ENCODE assay signal across 20 mouse cellular contexts in the genomic region with DNA sequence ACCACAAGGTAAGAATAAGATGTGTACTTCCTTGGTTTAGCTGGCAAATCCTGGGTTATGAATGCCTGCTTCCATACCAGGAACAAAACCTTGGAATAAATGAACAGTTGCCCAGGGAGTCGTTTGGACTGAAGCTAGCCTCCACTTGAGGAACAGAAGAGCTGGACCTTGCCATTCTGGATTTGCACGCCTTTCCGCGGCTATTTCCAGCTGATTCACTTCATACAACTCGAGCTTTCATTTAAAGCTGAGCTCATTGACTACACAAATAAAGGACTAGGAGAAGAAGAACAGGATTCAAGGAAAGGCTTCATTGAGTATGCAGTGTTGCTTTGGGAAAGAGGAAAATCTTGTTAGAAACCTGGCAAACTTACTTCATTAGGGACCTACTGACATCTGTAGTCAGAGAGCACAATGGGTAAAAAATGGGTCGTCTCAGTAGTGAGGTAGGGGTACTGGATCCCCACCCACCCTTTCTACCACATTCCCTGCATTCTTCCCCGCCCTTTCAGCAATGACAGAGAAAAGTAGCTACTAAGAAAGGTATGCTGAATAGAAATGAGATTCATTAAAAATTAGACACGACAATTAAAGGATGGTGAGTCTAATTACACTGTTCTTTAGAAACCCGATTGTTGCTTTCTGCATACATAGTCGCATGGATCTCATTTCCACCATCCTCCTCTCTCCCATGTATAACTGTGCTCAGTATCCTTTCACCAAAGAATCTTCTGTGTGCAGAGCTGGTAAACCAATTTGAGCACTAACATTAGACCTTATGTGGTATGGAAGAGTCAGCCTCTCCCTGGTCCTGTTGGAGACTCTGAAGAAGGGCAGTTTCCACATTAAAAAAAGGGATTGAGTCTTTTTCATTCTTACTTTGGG. TPM values are rescaled to one million over a fixed set of nuclear protein-coding genes. Genes with fewer than 3 reads are reported as not detected.
A peak's percentile ranks its signal among the peaks of the same experiment; 100 is the strongest.
DNase-seq lines count a peak whose midpoint lies in the region; ATAC-seq and TF ChIP-seq lines count a peak whose summit lies in the region.
"Had no signal": no experiment of that assay in that cellular context is flagged by ENCODE, and none has a peak within 500 bp of the region (broad histone marks: within the 10 kb centered on the region; RNA-seq: fewer than 3 reads in every experiment).

No protein-coding gene starts in this region.

- no peak overlapping the region for H3K4me2 ChIP-seq in midbrain, embryonic 13.5 days (replicated peaks)
- H3K4me2 ChIP-seq in midbrain, embryonic 15.5 days: no peak overlapping the region
- no peak overlapping the region for H3K4me2 ChIP-seq in forebrain, embryonic 12.5 days
- no peak overlapping the region for H3K4me2 ChIP-seq in hindbrain, postnatal 0 days (ENCODE audit: low read depth, low read length)
- H3K4me2 ChIP-seq: intestine, embryonic 15.5 days; liver, embryonic 12.5 days had no signal

- no peaks in the 10 kb centered on the region for H3K27me3 ChIP-seq in midbrain, embryonic 13.5 days
- no peaks in the 10 kb centered on the region for H3K27me3 ChIP-seq in midbrain, embryonic 15.5 days (replicated peaks)
- no peaks in the 10 kb centered on the region for H3K27me3 ChIP-seq in forebrain, embryonic 12.5 days
- no peaks in the 10 kb centered on the region for H3K27me3 ChIP-seq in hindbrain, postnatal 0 days (ENCODE audit: insufficient read depth, low read length)
- H3K27me3 ChIP-seq: intestine, embryonic 15.5 days; liver, embryonic 12.5 days had no signal

- H3K4me1 ChIP-seq in midbrain, embryonic 13.5 days (replicated peaks): peaks cover 12% of the 10 kb centered on the region
- H3K4me1 ChIP-seq in midbrain, embryonic 15.5 days: peaks cover 5% of the 10 kb centered on the region
- H3K4me1 ChIP-seq in forebrain, embryonic 12.5 days: peaks cover 15% of the 10 kb centered on the region
- peaks cover 12% of the 10 kb centered on the region for H3K4me1 ChIP-seq in hindbrain, postnatal 0 days (ENCODE audit: insufficient read depth, low read length)
- H3K4me1 ChIP-seq: intestine, embryonic 15.5 days; liver, embryonic 12.5 days had no signal

- no peak for DNase-seq in frontal cortex, postnatal 36 days (ENCODE audit: low spot score in 2 of 2)
- peak; percentile 50 for DNase-seq in hindbrain, postnatal 0 days (ENCODE audit: low spot score)
- no peak for DNase-seq in heart, adult 18-20 months
- DNase-seq: adrenal gland, postnatal 36 days; cerebellum, postnatal 10 days; gastrocnemius, adult 2 months; heart, postnatal 10 days; layer of hippocampus, postnatal 36 days; retina, postnatal 1 day had no signal

- no peaks in the 10 kb centered on the region for H3K9me3 ChIP-seq in midbrain, embryonic 13.5 days
- no peaks in the 10 kb centered on the region for H3K9me3 ChIP-seq in midbrain, embryonic 15.5 days
- no peaks in the 10 kb centered on the region for H3K9me3 ChIP-seq in forebrain, embryonic 12.5 days
- no peaks in the 10 kb centered on the region for H3K9me3 ChIP-seq in hindbrain, postnatal 0 days (ENCODE audit: low read length)
- H3K9me3 ChIP-seq: intestine, embryonic 15.5 days; limb, embryonic 10.5 days; liver, embryonic 12.5 days had no signal

- no peak for TF ChIP-seq CTCF in hindbrain, postnatal 0 days (IDR thresholded peaks at IDR 0.05; ENCODE audit: low read depth)

- H3K27ac ChIP-seq in midbrain, embryonic 13.5 days: no peak overlapping the region
- no peak overlapping the region for H3K27ac ChIP-seq in midbrain, embryonic 15.5 days
- peak overlapping the region; percentile 57 for H3K27ac ChIP-seq in forebrain, embryonic 12.5 days
- H3K27ac ChIP-seq in hindbrain, postnatal 0 days: peak overlapping the region; percentile 60; the same call in 1 of the 2 replicates
- H3K27ac ChIP-seq: gastrocnemius, adult 2 months; intestine, embryonic 15.5 days; kidney, postnatal 0 days; limb, embryonic 10.5 days; liver, embryonic 12.5 days had no signal

- H3K9ac ChIP-seq in midbrain, embryonic 13.5 days (replicated peaks): no peak overlapping the region
- no peak overlapping the region for H3K9ac ChIP-seq in midbrain, embryonic 15.5 days
- no peak overlapping the region for H3K9ac ChIP-seq in forebrain, embryonic 12.5 days
- H3K9ac ChIP-seq in hindbrain, postnatal 0 days (replicated peaks; ENCODE audit: low read length): no peak overlapping the region
- H3K9ac ChIP-seq: intestine, embryonic 15.5 days; liver, embryonic 12.5 days had no signal

- H3K4me3 ChIP-seq in midbrain, embryonic 13.5 days (replicated peaks): no peak overlapping the region
- no peak overlapping the region for H3K4me3 ChIP-seq in midbrain, embryonic 15.5 days
- H3K4me3 ChIP-seq in forebrain, embryonic 12.5 days (replicated peaks): no peak overlapping the region
- no peak overlapping the region for H3K4me3 ChIP-seq in hindbrain, postnatal 0 days (ENCODE audit: low read length)
- H3K4me3 ChIP-seq: erythroblast, embryonic 14.5 days; gastrocnemius, adult 2 months; intestine, embryonic 15.5 days; limb, embryonic 10.5 days; liver, embryonic 12.5 days had no signal

- 38% methylated on average over 10 of the region's 10 CpGs for WGBS in midbrain, embryonic 13.5 days
- 46% methylated on average over 10 of the region's 10 CpGs for WGBS in midbrain, embryonic 15.5 days
- 31% methylated on average over 10 of the region's 10 CpGs for WGBS in forebrain, embryonic 12.5 days
- 49% methylated on average over 10 of the region's 10 CpGs for WGBS in hindbrain, postnatal 0 days

- peak; percentile 53 for ATAC-seq in frontal cortex, adult (ENCODE audit: low TSS enrichment)
- peak; percentile 67 for ATAC-seq in midbrain, embryonic 13.5 days
- no peak for ATAC-seq in midbrain, embryonic 15.5 days (replicated peaks)
- ATAC-seq in forebrain, embryonic 12.5 days (ENCODE audit: low FRiP score): peak; percentile 92; the same call in 1 of the 2 replicates
- ATAC-seq in hindbrain, postnatal 0 days: peak; percentile 75
- ATAC-seq in erythroid progenitor cell, adult 5-6 weeks (replicated peaks; ENCODE audit: low FRiP score, poor library complexity, severe bottlenecking): no peak
- ATAC-seq: intestine, embryonic 15.5 days; liver, embryonic 12.5 days had no signal

- no peaks in the 10 kb centered on the region for H3K36me3 ChIP-seq in midbrain, embryonic 13.5 days
- no peaks in the 10 kb centered on the region for H3K36me3 ChIP-seq in midbrain, embryonic 15.5 days (replicated peaks)
- 0 out of 2 replicates have a peak, but pooled peaks cover under 1% of the 10 kb centered on the region for H3K36me3 ChIP-seq in forebrain, embryonic 12.5 days (replicated peaks)
- no peaks in the 10 kb centered on the region for H3K36me3 ChIP-seq in hindbrain, postnatal 0 days (ENCODE audit: insufficient read depth, low read length)
- H3K36me3 ChIP-seq: liver, embryonic 12.5 days had no signal

RNA-seq across cellular contexts. Expression of a gene that starts 54.8 kb away (rescaled TPM):
- polyA plus RNA-seq in midbrain, embryonic 13.5 days (2015; fragmentation: Nextera tagmentation; extraction: Ambion mirVana): 499 and 584 TPM in 2 replicates
- polyA plus RNA-seq in midbrain, embryonic 15.5 days (2015; fragmentation: Nextera tagmentation; extraction: Ambion mirVana): 580 and 678 TPM in 2 replicates
- polyA plus RNA-seq in forebrain, embryonic 12.5 days (2016; fragmentation: Nextera tagmentation; extraction: Ambion mirVana): 310 and 357 TPM in 2 replicates
- 396 and 403 TPM in 2 replicates for total RNA-seq in hindbrain, postnatal 0 days (2014; rRNA removed)
- 1,251 and 1,433 TPM in 2 replicates for polyA plus RNA-seq in hindbrain, postnatal 0 days (2015; fragmentation: Nextera tagmentation; extraction: Ambion mirVana)
- total RNA-seq in erythroid progenitor cell, adult 5-6 weeks (2015; ENCODE audit: low replicate concordance): not detected in 2 replicates
- not detected in 2 replicates for total RNA-seq in erythroid progenitor cell, adult 5-6 weeks (2017; ENCODE audit: low replicate concordance)
- total RNA-seq in heart, adult 18-20 months (2021): 1 to 10 TPM; 1.8 to 3.0 TPM
- total RNA-seq: megakaryocyte, adult 5-6 weeks had no signal
- polyA plus RNA-seq: erythroblast, embryonic 14.5 days had no signal

Comparison
In these comparisons a context has a peak if more than half of its experiments do, and no peak if none do; other contexts are left out.
1. ATAC-seq: peak in frontal cortex, adult (single experiment), midbrain, embryonic 13.5 days (single experiment), forebrain, embryonic 12.5 days (single experiment) and hindbrain, postnatal 0 days (single experiment); none in midbrain, embryonic 15.5 days (single experiment) and erythroid progenitor cell, adult 5-6 weeks (single experiment).
2. H3K27ac ChIP-seq: peak in forebrain, embryonic 12.5 days (single experiment) and hindbrain, postnatal 0 days (single experiment); none in midbrain, embryonic 13.5 days (single experiment) and midbrain, embryonic 15.5 days (single experiment).